Comparison of ENCODE assay signal across 8 mouse cellular contexts in genomic region chr14:78848941-78849911, GRCm38 (mm10). TPM values are rescaled to one million over a fixed set of nuclear protein-coding genes. Genes with fewer than 3 reads are reported as not detected.
A peak's percentile ranks its signal among the peaks of the same experiment; 100 is the strongest.
DNase-seq lines count a peak whose midpoint lies in the region; ATAC-seq lines count a peak whose summit lies in the region.

Gene Vwa8, plus strand, starts transcription at chr14:78849052.

- no peaks in the 10 kb centered on the region for H3K9me3 ChIP-seq in intestine, embryonic 14.5 days (ENCODE audit: control insufficient read depth, low read length)

- no peaks in the 10 kb centered on the region for H3K27me3 ChIP-seq in intestine, embryonic 14.5 days (replicated peaks; ENCODE audit: control insufficient read depth, insufficient read depth, low read length)

- 3% methylated on average over 57 of the region's 61 CpGs for WGBS in intestine, embryonic 14.5 days

- H3K4me3 ChIP-seq in intestine, embryonic 14.5 days (ENCODE audit: low read depth, low read length) = peak within 1 kb of the TSS; percentile 82

- peak within 1 kb of the TSS; percentile 85 for H3K27ac ChIP-seq in intestine, embryonic 14.5 days (ENCODE audit: low read depth)

- H3K36me3 ChIP-seq in intestine, embryonic 14.5 days (ENCODE audit: control insufficient read depth, insufficient read depth, low read length) = no peaks in the 10 kb centered on the region

- peak; percentile 93 for ATAC-seq in intestine, embryonic 14.5 days (replicated peaks; ENCODE audit: low FRiP score, low TSS enrichment, low read depth)
- ATAC-seq in megakaryocyte-erythroid progenitor cell, adult 5-6 weeks (replicated peaks; ENCODE audit: low FRiP score, low TSS enrichment, poor library complexity, severe bottlenecking) = peak; percentile 68

- H3K4me1 ChIP-seq in intestine, embryonic 14.5 days (replicated peaks; ENCODE audit: control insufficient read depth, insufficient read depth, low read length) = peaks cover 19% of the 10 kb centered on the region

- peak within 1 kb of the TSS; percentile 78 for H3K9ac ChIP-seq in intestine, embryonic 14.5 days (ENCODE audit: low read length)

- intact Hi-C loops in gastrocnemius, postnatal 36 days (cut with DNase I) = loop anchor here (5.0 to 10.0 kb wide), 2 partner anchors 117 to 174 kb away; partner anchors contain the start of gene Dgkh
- intact Hi-C loops in left cerebral cortex, postnatal 14 days (cut with DNase I) = loop anchor here (2.0 kb wide), 1 partner anchor 116 kb away; the partner anchor contains the start of gene Dgkh

- peak; percentile 88 to 90 for DNase-seq in adrenal gland, adult 18-20 months (ENCODE audit: low spot score in 2 of 2)
- peak; percentile 86 for DNase-seq in embryo, embryonic 11 days
- DNase-seq in gastrocnemius, postnatal 36 days = peak; percentile 82 to 84
- peak; percentile 92 for DNase-seq in intestine, embryonic 14.5 days (ENCODE audit: low spot score)
- DNase-seq in left cerebral cortex, postnatal 14 days (ENCODE audit: low spot score in 2 of 2) = peak; percentile 72 to 73
- DNase-seq in right cerebral cortex, postnatal 14 days = peak; percentile 79
- peak; percentile 81 for DNase-seq in urinary bladder, postnatal 25 days (ENCODE audit: low spot score)

- H3K4me2 ChIP-seq in intestine, embryonic 14.5 days (ENCODE audit: low read length) = peak within 1 kb of the TSS; percentile 76

RNA-seq across cellular contexts. Expression of gene Vwa8, which starts in this region (rescaled TPM):
- 100 to 1,000 TPM; 152 to 173 TPM for total RNA-seq in adrenal gland, adult 18-20 months (2021)
- total RNA-seq in gastrocnemius, postnatal 36 days (2021) = 10 to 100 TPM; 70.7 to 73.1 TPM
- 13.3 and 14.4 TPM in 2 replicates for polyA plus RNA-seq in intestine, embryonic 14.5 days (2014; fragmentation: Nextera tagmentation; extraction: Ambion mirVana)
- total RNA-seq in left cerebral cortex, postnatal 14 days (2021) = 10 to 100 TPM; 21.1 to 24.3 TPM
- total RNA-seq in megakaryocyte-erythroid progenitor cell, adult 5-6 weeks (2014; fragmentation: Nextera tagmentation) = 9.3 and 12.2 TPM in 2 replicates
- total RNA-seq in megakaryocyte-erythroid progenitor cell, adult 5-6 weeks (2017) = 11.8 and 19.9 TPM in 2 replicates

Comparison
In these comparisons a context has a peak if more than half of its experiments do, and no peak if none do; other contexts are left out.
1. Peak in every context shown above with its lines: DNase-seq, ATAC-seq, H3K4me3 ChIP-seq and H3K27ac ChIP-seq.